Mouse (Mus musculus): ENCODE measurements at regions not wholly inside any gene's neighbourhood (a gene's known extent, or its start where the extent isn't known, plus 50 kb on each side); places are given as distances from the start of the nearest gene placed in this dataset.

- no peaks in the 10 kb centered on the region for H3K9me3 ChIP-seq (ENCODE audit: control insufficient read depth, low read length)
- H3K4me1 ChIP-seq (replicated peaks; ENCODE audit: control insufficient read depth in 2 of 2, insufficient read depth in 2 of 2, low read length in 1 of 2) = no peaks in the 10 kb centered on the region
- H3K36me3 ChIP-seq (replicated peaks; ENCODE audit: control insufficient read depth, insufficient read depth, low read depth) = no peaks in the 10 kb centered on the region
- no peak for ATAC-seq (ENCODE audit: insufficient read depth)
- H3K4me2 ChIP-seq (ENCODE audit: low read depth) = no peak overlapping the region
- H3K27me3 ChIP-seq (ENCODE audit: control insufficient read depth, insufficient read depth, low read length) = no peaks in the 10 kb centered on the region
- H3K4me3 ChIP-seq (ENCODE audit: insufficient read depth in 1 of 2, low read depth in 2 of 2, low read length in 2 of 2) = no peak overlapping the region
- H3K27ac ChIP-seq = no peak overlapping the region
- TF ChIP-seq EP300 (IDR thresholded peaks at IDR 0.05; ENCODE audit: low read depth) = no peak
- TF ChIP-seq CTCF (IDR thresholded peaks at IDR 0.05; ENCODE audit: low read depth) = no peak
- no peak overlapping the region for H3K9ac ChIP-seq (replicated peaks)
- no peak for DNase-seq (ENCODE audit: low read depth in 3 of 3, low spot score in 3 of 3)
- 63% methylated on average over 10 of the region's 10 CpGs for WGBS (ENCODE audit: insufficient replicate concordance)
These were observed 181.2 kb upstream of the Lrig1 start for GRCm38 (mm10) chr6:94881139-94881538.

DNA sequence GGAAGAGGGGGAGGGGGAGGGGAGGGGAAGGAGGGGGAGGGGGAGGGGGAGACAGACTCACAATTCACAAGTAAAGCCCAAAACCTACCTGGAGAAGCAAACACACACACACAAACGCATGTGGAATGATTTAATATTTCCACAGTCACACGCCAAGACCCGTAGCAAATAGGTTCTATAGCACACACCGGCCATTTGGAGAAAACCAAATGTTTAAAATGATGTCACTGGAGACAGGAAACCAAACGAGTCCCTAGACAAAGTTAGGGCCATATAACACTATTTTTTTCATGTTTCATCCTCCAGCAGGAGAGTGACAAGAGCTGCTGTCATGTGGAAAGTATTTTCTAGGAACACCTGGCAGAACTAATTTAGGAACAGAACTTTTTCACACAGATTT lies 175.9 kb upstream of the Lrig1 start:
- no peaks in the 10 kb centered on the region for H3K27me3 ChIP-seq (ENCODE audit: control insufficient read depth, insufficient read depth, low read length)
- DNase-seq (ENCODE audit: low read depth in 3 of 3, low spot score in 3 of 3) = no peak
- 59% methylated on average over 5 of the region's 5 CpGs for WGBS (ENCODE audit: insufficient replicate concordance)
- no peak overlapping the region for H3K4me3 ChIP-seq (ENCODE audit: insufficient read depth in 1 of 2, low read depth in 2 of 2, low read length in 2 of 2)
- no peaks in the 10 kb centered on the region for H3K4me1 ChIP-seq (replicated peaks; ENCODE audit: control insufficient read depth in 2 of 2, insufficient read depth in 2 of 2, low read length in 1 of 2)
- no peak overlapping the region for H3K4me2 ChIP-seq (ENCODE audit: low read depth)
- H3K36me3 ChIP-seq (replicated peaks; ENCODE audit: control insufficient read depth, insufficient read depth, low read depth) = no peaks in the 10 kb centered on the region
- no peak for ATAC-seq (ENCODE audit: insufficient read depth)
- no peaks in the 10 kb centered on the region for H3K9me3 ChIP-seq (ENCODE audit: control insufficient read depth, low read length)
- no peak overlapping the region for H3K9ac ChIP-seq (replicated peaks)
- TF ChIP-seq CTCF (IDR thresholded peaks at IDR 0.05; ENCODE audit: low read depth) = no peak
- no peak for TF ChIP-seq EP300 (IDR thresholded peaks at IDR 0.05; ENCODE audit: low read depth)
- H3K27ac ChIP-seq = no peak overlapping the region

GRCm38 (mm10) chr6:94875065-94875464 lies 175.1 kb upstream of the Lrig1 start:
- Histone ChIP-seq H3K4me1 (replicated peaks; ENCODE audit: control insufficient read depth in 2 of 2, insufficient read depth in 2 of 2, low read length in 1 of 2) (no peaks in the 10 kb centered on the region), H3K9me3 (ENCODE audit: control insufficient read depth, low read length) (no peaks in the 10 kb centered on the region), H3K27ac (no peak overlapping the region), H3K4me2 (ENCODE audit: low read depth) (no peak overlapping the region), H3K36me3 (replicated peaks; ENCODE audit: control insufficient read depth, insufficient read depth, low read depth) (no peaks in the 10 kb centered on the region), H3K4me3 (ENCODE audit: insufficient read depth in 1 of 2, low read depth in 2 of 2, low read length in 2 of 2) (no peak overlapping the region), H3K9ac (replicated peaks) (no peak overlapping the region), H3K27me3 (ENCODE audit: control insufficient read depth, insufficient read depth, low read length) (no peaks in the 10 kb centered on the region)
- 55% methylated on average over 4 of the region's 4 CpGs for WGBS (ENCODE audit: insufficient replicate concordance)
- TF ChIP-seq EP300 (IDR thresholded peaks at IDR 0.05; ENCODE audit: low read depth) (no peak), CTCF (IDR thresholded peaks at IDR 0.05; ENCODE audit: low read depth) (no peak)
- no peak for ATAC-seq (ENCODE audit: insufficient read depth)
- no peak for DNase-seq (ENCODE audit: low read depth in 3 of 3, low spot score in 3 of 3)

GRCm38 (mm10) chr6:94874415-94874814 lies 174.5 kb upstream of the Lrig1 start:
- H3K36me3 ChIP-seq (replicated peaks; ENCODE audit: control insufficient read depth, insufficient read depth, low read depth) = no peaks in the 10 kb centered on the region
- no peaks in the 10 kb centered on the region for H3K4me1 ChIP-seq (replicated peaks; ENCODE audit: control insufficient read depth in 2 of 2, insufficient read depth in 2 of 2, low read length in 1 of 2)
- no peak overlapping the region for H3K27ac ChIP-seq
- no peak overlapping the region for H3K4me2 ChIP-seq (ENCODE audit: low read depth)
- H3K4me3 ChIP-seq (ENCODE audit: insufficient read depth in 1 of 2, low read depth in 2 of 2, low read length in 2 of 2) = no peak overlapping the region
- H3K9ac ChIP-seq (replicated peaks) = no peak overlapping the region
- no peaks in the 10 kb centered on the region for H3K27me3 ChIP-seq (ENCODE audit: control insufficient read depth, insufficient read depth, low read length)
- no peaks in the 10 kb centered on the region for H3K9me3 ChIP-seq (ENCODE audit: control insufficient read depth, low read length)
- no peak for DNase-seq (ENCODE audit: low read depth in 3 of 3, low spot score in 3 of 3)
- no peak for ATAC-seq (ENCODE audit: insufficient read depth)
- TF ChIP-seq EP300 (IDR thresholded peaks at IDR 0.05; ENCODE audit: low read depth) (no peak), CTCF (IDR thresholded peaks at IDR 0.05; ENCODE audit: low read depth) (no peak)
- 59% methylated on average over 1 of the region's 1 CpGs for WGBS (ENCODE audit: insufficient replicate concordance)

- H3K4me3 ChIP-seq (ENCODE audit: insufficient read depth in 1 of 2, low read depth in 2 of 2, low read length in 2 of 2) = no peak overlapping the region
- WGBS (ENCODE audit: insufficient replicate concordance) = 52% methylated on average over 3 of the region's 3 CpGs
- H3K36me3 ChIP-seq (replicated peaks; ENCODE audit: control insufficient read depth, insufficient read depth, low read depth) = no peaks in the 10 kb centered on the region
- H3K9ac ChIP-seq (replicated peaks) = no peak overlapping the region
- ATAC-seq (ENCODE audit: insufficient read depth) = no peak
- no peak overlapping the region for H3K4me2 ChIP-seq (ENCODE audit: low read depth)
- DNase-seq (ENCODE audit: low read depth in 3 of 3, low spot score in 3 of 3) = no peak
- H3K27me3 ChIP-seq (ENCODE audit: control insufficient read depth, insufficient read depth, low read length) = no peaks in the 10 kb centered on the region
- TF ChIP-seq EP300 (IDR thresholded peaks at IDR 0.05; ENCODE audit: low read depth) = no peak
- TF ChIP-seq CTCF (IDR thresholded peaks at IDR 0.05; ENCODE audit: low read depth) = no peak
- no peak overlapping the region for H3K27ac ChIP-seq
- H3K9me3 ChIP-seq (ENCODE audit: control insufficient read depth, low read length) = no peaks in the 10 kb centered on the region
- H3K4me1 ChIP-seq (replicated peaks; ENCODE audit: control insufficient read depth in 2 of 2, insufficient read depth in 2 of 2, low read length in 1 of 2) = no peaks in the 10 kb centered on the region; a peak in 1 of 4 replicates
These were observed 168.0 kb upstream of the Lrig1 start for GRCm38 (mm10) chr6:94867952-94868351.
